Mouse (Mus musculus): Measurements from ENCODE around the gene Tmem269. TPM values are rescaled to one million over a fixed set of nuclear protein-coding genes. Genes with fewer than 3 reads are reported as not detected.

Gene Tmem269
- not detected for total RNA-seq (2022)

DNA sequence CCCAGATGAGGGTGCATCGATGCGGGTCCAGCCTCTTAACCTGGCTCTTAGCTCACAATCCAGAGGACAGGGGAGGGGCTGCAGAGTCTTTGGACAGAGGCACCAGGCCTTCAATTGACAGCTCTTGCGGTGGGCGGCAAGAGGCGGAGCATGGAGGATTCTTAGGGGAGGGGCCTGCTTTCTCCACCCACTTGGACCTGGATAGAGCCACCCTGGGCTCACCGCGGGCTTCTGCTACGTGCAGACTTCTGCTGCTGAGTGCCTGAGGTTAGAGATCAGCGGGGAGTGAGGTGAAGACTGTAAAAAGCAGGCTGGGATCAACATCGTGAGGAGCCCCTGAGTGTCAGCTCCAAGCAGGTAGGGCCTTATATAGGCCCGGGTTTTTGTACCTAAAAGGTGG is at the start of gene Tmem269:
TSS of gene Tmem269 (minus strand) at position 49 of the 400 bp plus-strand sequence.
- DNase-seq (ENCODE audit: low spot score): no peak

DNA sequence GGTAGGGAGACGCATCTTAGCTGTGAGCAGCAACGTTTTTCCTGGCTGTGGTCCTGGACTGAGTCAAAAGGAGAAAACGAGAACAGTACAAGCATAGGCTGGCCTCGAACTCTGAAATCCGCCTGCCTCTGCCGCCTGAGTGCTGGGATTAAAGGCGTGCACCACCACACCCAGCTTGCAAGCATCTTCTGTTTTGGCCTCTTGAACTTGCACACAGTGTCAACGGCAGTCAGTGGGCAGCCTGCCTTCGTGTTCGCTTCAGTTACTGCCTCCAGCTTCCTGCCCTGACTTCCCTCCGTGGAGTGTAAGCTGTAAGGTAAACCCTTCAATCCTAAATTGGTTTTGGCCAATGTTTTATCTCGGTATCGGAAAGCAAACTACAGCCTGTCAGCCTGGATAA is 48.6 kb upstream of the Tmem269 start:
- DNase-seq (ENCODE audit: low spot score): no peak

DNA sequence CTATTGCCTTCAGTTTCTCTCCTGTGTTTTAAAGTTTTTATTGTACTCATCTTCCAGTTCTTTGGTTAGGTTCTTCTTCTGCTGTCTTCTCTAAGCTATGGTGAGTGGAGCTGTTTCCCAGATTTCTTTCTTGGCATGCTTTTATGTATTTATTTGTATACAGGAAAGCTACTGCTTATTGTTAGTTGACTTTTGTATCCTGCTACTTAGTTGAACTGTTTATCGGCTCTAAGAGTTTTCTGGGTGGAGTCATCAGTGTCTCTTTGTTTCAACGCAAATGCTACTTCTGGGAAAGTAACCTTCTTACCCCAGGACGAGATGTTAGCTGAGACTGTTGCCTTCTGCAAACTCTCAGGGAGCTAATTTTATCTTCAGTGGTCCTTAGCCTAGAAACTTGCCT is 45.4 kb upstream of the Tmem269 start:
- DNase-seq (ENCODE audit: low spot score): no peak

- no peak for DNase-seq (ENCODE audit: low spot score)
Observed at GRCm38 (mm10) chr4:119262483-119262882, 44.5 kb upstream of the Tmem269 start.

DNA sequence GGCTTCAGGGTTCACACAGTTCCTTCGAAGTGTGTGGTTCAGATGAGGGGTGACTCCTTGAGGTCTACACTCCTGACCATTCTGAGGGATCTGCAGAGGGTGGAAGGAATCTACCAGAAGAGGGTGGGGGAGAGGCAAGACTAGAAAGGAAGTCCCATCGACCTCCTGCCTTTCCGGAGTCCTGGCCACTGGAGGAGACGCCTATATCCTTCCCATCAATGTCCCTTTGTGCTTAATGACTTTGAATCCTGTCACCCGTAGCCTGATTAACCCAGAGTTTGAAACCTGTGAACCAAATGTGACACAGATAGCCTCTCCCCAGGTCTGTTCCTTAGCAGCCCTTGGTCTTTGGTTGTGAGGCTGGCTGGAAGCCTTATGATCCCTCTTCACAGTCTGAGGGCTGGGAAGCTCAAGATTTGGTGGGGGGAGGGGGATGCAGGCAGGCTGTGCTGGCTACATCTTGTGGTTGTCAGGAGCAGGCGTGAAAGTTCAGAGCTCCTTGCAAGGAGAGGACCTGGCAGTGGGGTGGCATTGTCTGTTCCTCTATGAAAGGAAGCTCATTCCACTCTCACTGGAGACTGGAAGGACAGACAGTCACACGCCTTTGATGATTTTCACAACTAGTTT is 43.2 kb upstream of the Tmem269 start:
- peak; percentile 67 for DNase-seq (ENCODE audit: low spot score)

- DNase-seq (ENCODE audit: low spot score): no peak
Observed at GRCm38 (mm10) chr4:119259344-119260254, 41.6 kb upstream of the Tmem269 start.

DNA sequence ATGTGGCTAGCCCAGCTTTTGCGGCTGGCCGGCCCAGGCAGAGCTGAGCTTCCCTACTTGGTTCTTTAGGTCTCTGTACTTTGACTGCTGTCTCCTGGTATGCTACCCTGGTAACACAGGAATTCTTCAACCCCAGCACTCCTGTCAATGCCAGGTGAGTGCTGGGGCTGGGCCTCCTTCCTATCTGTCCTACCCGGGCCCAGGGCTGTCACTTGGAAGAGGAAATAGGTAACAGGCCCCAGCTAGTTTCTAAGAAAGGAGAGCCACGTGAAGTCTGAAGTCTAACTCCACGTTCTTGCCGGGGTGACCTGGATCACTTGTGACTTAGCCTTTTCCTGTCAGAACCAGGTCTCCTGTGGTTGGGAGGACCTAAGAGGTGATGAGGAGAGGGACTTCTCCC is 39.1 kb upstream of the Tmem269 start:
- no peak for DNase-seq (ENCODE audit: low spot score)

DNA sequence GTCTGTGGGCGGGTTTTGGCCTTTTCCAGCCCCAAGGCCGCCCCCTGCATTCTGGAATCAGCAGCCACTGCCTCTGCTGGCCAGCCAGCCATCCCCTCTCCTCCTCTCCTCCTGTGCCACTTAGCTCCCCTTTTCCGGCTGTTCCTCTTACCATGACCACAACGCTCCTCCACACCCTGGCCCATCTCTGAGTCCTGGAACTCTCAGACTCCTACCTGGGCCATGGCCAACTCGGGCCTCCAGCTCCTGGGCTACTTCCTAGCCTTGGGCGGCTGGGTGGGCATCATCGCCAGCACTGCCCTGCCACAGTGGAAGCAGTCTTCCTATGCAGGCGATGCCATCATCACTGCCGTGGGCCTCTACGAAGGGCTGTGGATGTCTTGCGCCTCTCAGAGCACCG is 37.3 kb upstream of the Tmem269 start, which contains the start of gene Cldn19:
TSS of gene Cldn19 (plus strand) at position 64 of the 400 bp plus-strand sequence.
- no peak for DNase-seq (ENCODE audit: low spot score)

DNA sequence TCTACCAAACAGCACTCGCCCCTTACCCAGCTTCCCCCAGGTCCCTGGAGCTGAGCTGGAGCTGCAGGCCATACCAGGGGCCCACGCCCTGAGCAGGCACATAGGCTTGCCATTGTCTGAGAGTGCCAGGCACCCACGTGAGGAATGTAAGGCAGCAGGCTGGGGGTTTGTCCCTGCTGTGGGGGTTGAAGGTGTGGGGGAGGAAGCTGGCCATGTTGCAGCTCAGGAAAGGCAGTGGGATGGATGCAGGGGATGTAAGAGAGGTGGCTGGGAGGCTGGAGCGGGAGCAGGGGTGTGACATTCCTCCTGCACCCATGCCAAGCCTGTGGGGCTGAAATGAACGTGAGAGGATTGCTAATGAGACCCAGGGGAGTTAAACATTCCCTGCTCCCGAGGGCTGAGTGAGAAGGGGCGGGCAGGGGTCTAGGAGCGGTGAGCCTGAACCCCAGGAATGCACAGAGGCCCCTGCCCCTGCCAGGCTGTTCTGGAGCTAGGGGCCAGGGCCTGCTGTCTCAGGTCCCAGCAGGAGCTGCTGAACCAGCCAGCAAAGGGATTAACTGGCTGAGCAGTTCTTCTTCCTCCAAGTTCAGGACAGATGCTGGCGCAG is 36.1 kb upstream of the Tmem269 start:
- DNase-seq (ENCODE audit: low spot score): no peak

DNA sequence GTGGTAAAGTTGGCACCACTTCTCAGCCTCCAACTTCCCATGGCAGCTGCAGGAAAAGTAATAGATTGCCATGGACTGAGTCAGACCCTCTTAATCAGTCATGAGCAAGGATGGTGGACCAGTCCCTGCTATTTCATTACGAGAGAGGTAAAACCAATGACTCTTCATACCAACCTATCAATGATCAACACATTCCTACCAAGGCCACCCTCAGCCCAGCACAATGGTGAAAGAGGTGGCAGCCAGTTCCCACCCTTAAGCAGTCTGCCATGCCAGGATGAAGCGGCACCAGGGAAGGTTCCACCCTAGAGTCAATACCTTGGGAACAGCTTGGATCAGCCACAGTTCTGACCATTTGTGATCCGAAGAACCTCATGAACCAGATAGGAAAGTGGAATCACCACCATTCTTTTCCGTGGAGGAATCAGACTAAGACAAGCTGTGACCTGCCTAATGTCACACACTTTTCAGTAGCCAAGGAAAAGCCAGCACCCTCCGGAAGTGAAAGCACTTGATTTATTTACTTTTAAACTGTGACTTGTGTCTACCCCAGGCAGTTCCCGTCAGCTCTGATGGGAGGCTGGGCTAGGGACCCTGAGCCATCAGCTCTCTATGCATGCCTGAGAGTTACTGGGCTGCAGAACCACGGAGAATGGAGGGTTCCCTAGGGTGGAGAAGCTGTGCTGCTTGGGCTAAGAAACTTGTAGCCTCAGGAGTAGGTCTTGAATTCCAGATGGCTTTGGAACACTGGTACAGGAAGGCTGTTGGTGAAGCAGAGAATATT is 34.2 kb upstream of the Tmem269 start:
- no peak for DNase-seq (ENCODE audit: low spot score)

DNA sequence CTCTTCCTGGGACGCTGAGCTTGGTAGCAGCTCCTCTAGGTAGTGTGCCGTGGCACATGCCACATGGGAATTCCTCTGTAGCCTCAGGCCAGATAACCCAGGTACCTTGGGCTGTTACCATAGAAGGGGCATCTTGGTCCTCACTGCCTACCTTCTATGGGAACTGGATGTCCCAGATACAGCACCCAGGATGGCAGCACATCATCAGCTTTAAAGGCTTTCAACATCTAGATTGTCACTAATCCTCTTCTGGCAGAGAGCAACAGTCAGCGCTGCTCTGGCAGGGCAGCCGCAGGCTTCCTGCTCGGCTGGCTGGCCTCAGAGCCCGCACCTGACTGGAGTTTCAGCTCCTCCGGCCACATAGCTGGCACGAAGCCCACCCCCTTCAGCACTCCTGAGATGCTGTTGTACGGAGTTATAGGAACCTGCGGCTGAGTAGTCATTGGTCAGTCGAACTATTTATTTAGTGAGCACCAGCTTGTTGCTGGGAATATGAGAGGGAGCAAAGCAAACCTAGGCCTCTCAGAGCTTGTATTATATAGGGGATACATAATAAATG is 30.5 kb upstream of the Tmem269 start:
- DNase-seq (ENCODE audit: low spot score): no peak

DNA sequence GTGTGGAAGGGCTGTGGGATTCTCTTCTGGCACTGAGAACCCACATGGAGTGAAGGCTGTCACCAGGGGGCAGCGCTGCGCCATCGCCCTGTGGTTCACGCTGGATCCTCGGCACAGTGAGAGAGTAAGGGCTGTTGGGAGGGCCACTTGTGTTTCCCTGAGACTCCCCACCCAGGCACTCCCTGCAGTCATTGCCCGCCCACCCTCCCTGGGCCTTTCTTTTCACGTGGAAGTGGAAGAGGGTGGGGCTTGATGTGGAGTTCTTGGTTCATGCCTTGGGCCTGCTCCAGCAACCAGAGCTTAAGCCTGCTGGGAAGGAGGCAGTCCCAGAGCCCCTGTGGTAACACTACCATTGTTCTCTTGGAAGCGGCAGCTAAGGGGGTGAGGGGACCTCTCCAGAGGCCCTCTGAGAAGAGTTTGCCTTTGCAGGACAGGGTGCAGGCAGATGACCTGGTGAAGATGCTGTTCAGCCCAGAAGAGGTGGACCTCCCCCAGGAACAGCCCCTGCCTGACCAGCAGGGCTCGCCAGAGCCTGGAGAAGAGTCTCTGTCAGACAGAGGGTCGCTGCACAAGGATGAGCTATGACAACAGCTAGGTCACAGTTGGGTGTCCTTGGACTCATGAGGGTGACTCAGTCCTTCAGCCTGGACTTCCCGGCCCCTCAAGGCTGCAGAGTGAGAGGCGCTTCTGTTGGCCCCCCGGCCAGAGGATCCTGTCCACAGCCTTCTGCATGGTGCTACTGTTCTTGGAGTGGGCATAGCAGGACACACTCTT is 29.6 kb upstream of the Tmem269 start:
- peak; percentile 85 for DNase-seq (ENCODE audit: low spot score)

DNA sequence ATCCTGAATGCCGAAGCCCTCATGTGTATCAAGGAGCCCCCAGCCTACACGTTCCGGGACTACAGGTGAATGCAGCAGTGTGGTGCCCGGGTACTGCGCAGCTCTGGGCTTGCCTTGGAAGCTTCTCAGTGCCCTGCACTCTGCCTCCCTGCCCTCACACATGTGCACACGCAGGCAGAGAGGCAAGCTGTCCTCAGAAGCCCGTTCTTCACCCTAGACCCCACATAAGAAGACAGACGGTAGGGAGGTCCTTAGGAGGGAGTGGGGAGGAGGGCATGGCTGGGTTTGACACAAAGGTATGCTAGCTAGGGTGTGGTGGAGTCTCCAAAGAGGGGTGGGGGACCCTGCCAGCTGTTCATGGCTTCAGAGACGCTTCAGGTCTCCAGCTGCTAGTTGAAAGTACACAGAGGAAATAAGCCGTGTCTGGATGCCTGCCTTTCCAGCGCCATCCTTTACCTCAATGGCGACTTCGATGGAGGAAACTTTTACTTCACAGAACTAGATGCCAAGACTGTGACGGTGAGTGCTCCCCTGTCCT is 28.7 kb upstream of the Tmem269 start:
- DNase-seq (ENCODE audit: low spot score): no peak

DNA sequence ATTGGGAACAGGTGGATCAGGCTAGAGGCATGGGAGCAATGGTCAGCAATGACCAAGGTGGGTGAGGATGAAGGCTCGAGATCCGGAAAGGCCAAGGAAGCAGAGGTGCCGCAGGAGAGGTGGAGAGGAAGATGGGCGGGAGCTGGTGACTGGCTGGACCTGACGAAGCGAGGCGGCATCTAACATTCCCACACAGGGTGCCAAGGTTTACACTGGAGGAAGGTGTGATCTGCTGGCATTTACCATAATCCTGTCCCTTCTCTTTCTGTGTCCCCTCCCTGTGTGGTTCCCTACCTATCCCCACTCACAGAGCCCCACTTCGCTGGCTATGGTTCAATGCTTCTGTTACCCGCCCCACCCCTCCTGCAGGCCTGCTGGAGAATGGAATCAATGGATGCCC is 27.9 kb upstream of the Tmem269 start:
- no peak for DNase-seq (ENCODE audit: low spot score)

DNA sequence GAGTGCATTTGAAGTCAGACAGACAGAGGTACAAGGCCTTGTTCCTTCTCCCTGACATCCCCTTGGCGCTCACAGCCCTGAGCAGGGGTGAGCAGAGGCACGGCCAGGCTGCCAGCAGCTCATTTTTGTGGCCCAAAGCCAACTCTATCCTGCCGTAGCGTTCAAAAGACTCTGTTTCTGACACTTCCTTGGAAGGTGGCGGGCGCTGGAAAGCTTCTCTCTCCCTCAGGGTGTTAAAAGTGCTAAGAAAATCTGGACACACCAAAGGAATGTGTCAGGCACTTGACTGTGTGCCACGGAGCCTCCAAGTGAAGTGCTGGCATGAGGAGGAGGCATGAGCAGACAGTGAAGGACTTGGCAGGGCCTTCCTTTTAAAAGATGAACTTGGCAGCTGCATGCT is 27.5 kb upstream of the Tmem269 start:
- no peak for DNase-seq (ENCODE audit: low spot score)

DNA sequence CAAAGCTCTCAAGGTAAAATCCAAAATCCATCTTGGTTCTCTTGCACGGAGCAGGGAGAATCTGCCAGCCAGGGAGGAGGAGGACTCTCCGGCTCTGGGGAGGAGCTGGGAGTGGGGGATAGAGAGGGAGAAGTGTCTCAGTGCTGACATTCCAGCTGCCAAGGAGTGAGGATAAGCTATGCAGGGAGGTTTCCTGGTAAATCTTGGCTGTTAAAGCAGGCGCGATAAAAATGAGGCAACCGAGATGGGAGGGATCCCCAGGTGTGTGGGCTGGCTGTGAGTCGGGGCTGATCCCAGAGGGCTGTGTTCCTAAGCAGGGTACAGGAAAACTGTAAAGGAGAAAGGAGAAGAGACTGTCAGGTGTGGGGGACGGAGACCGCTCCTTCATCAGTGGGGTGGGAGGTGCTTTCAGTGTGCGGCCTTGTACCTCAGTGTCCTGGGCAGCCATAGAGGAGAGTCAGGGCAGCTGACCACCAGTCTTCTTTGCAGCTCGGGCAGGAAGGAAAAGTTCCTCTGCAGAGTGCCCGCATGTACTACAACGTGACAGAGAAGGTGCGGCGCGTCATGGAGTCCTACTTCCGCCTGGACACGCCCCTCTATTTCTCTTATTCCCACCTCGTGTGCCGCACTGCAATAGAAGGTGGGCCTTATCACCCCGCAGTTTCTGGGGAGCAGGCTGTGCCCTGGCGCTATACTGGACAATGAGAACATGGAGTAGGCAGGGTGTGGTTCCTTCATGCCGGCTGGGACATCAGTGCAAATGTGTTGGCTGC is 26.6 kb upstream of the Tmem269 start:
- DNase-seq (ENCODE audit: low spot score): no peak

DNA sequence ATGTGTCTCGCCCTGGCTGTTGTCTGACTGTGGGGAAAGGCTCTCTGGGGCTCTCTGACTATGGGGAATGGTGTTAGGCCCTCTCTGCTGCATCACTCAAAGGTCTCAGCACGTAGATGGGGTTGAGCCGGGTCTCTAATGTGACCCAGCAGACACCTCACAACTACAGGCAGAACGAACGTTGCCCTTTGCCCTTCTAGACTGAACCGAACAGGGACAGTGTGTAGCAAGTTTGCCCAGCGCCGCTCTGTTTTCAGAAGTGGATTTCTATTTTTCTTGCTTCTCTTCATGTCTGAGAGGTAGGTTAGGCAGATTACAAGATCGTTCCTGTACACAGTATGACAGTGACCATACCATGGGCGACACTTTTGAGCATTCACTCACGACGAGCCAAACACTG is 24.6 kb upstream of the Tmem269 start:
- DNase-seq (ENCODE audit: low spot score): no peak

- no peak for DNase-seq (ENCODE audit: low spot score)
Observed at GRCm38 (mm10) chr4:119241664-119242063, 23.6 kb upstream of the Tmem269 start.

GRCm38 (mm10) chr4:119239181-119239682 is 21.2 kb upstream of the Tmem269 start:
- DNase-seq (ENCODE audit: low spot score): peak; percentile 62
